Mouse (Mus musculus): ENCODE data around the gene Gstt1. TPM values are rescaled to one million over a fixed set of nuclear protein-coding genes. Genes with fewer than 3 reads are reported as not detected.
A peak's percentile ranks its signal among the peaks of the same experiment; 100 is the strongest.

Gene Gstt1
- polyA plus RNA-seq, 1 experiment from 2014 or later, result 217 TPM

GRCm38 (mm10) chr10:75834721-75835120 lies 36.3 kb upstream of the Gstt1 start:
- H3K36me3 ChIP-seq (ENCODE audit: control insufficient read depth, insufficient read depth), result no peaks in the 10 kb centered on the region
- peaks cover 47% of the 10 kb centered on the region for H3K4me1 ChIP-seq (ENCODE audit: control insufficient read depth, low read depth, low read length)
- peak overlapping the region; percentile 93 for H3K4me2 ChIP-seq (ENCODE audit: low read depth, low read length)
- ATAC-seq (ENCODE audit: low read depth), result no peak
- 5% methylated on average over 9 of the region's 9 CpGs for WGBS (ENCODE audit: insufficient replicate concordance)
- peak overlapping the region; percentile 64 for H3K9ac ChIP-seq (ENCODE audit: low read depth, low read length)
- peak overlapping the region; percentile 63 for H3K4me3 ChIP-seq (ENCODE audit: low read depth, low read length)
- H3K9me3 ChIP-seq (replicated peaks; ENCODE audit: control insufficient read depth, low read length), result no peaks in the 10 kb centered on the region
- peaks cover 14% of the 10 kb centered on the region for H3K27me3 ChIP-seq (ENCODE audit: control insufficient read depth, insufficient read depth, low read depth, low read length)
- H3K27ac ChIP-seq (ENCODE audit: low read length), result peak overlapping the region; percentile 84

GRCm38 (mm10) chr10:75834250-75834649 lies 35.9 kb upstream of the Gstt1 start:
- Histone ChIP-seq H3K36me3 (ENCODE audit: control insufficient read depth, insufficient read depth) (no peaks in the 10 kb centered on the region), H3K4me1 (ENCODE audit: control insufficient read depth, low read depth, low read length) (peaks cover 47% of the 10 kb centered on the region), H3K9ac (ENCODE audit: low read depth, low read length) (peak overlapping the region; percentile 64), H3K9me3 (replicated peaks; ENCODE audit: control insufficient read depth, low read length) (no peaks in the 10 kb centered on the region), H3K27ac (ENCODE audit: low read length) (peak overlapping the region; percentile 75), H3K27me3 (ENCODE audit: control insufficient read depth, insufficient read depth, low read depth, low read length) (peaks cover 14% of the 10 kb centered on the region), H3K4me2 (ENCODE audit: low read depth, low read length) (peak overlapping the region; percentile 93), H3K4me3 (ENCODE audit: low read depth, low read length) (peak overlapping the region; percentile 63)
- no peak for ATAC-seq (ENCODE audit: low read depth)
- WGBS (ENCODE audit: insufficient replicate concordance), result 2% methylated on average over 21 of the region's 21 CpGs

DNA sequence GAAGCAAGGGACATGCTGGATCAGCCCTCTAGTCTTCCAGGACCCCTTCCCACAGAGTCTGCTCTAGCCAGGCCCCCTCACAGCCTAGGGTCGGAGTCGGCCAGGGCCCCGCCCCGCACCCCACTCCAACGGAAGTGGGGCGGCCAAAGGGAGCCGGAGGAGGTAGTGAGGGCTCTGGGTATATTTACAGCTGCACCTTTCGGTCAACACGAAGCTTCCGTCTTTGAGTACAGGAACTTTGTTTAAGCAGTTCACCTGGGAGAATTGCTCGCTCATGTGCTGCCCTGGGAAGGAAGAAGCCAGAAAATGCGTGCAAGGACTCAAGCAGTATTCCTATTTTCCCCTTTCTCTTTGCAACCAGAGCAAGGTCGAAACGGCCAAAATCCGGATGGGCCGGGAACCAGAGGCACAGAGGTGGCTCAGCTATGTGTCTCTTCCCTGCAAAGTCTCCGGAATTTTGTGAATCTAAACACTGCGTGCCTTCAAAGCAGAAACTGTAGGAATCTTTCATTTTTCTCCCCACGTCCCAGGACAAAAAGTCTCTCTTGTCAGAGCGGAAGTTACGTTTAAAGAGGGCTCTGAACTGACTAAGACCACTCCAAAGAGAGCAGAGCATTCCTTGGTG lies 35.2 kb upstream of the Gstt1 start:
- WGBS (ENCODE audit: insufficient replicate concordance), result 6% methylated on average over 21 of the region's 21 CpGs
- Histone ChIP-seq H3K9ac (ENCODE audit: low read depth, low read length) (peak overlapping the region; percentile 64), H3K27ac (ENCODE audit: low read length) (peak overlapping the region; percentile 75), H3K9me3 (replicated peaks; ENCODE audit: control insufficient read depth, low read length) (no peaks in the 10 kb centered on the region), H3K4me1 (ENCODE audit: control insufficient read depth, low read depth, low read length) (peaks cover 47% of the 10 kb centered on the region), H3K36me3 (ENCODE audit: control insufficient read depth, insufficient read depth) (no peaks in the 10 kb centered on the region), H3K4me3 (ENCODE audit: low read depth, low read length) (peak overlapping the region; percentile 63), H3K27me3 (ENCODE audit: control insufficient read depth, insufficient read depth, low read depth, low read length) (peaks cover 14% of the 10 kb centered on the region), H3K4me2 (ENCODE audit: low read depth, low read length) (peak overlapping the region; percentile 93)
- no peak for ATAC-seq (ENCODE audit: low read depth)

GRCm38 (mm10) chr10:75832272-75832895 lies 34.0 kb upstream of the Gstt1 start:
- no peak overlapping the region for H3K27ac ChIP-seq (ENCODE audit: low read length)
- H3K36me3 ChIP-seq (ENCODE audit: control insufficient read depth, insufficient read depth), result no peaks in the 10 kb centered on the region
- H3K4me2 ChIP-seq (ENCODE audit: low read depth, low read length), result peak overlapping the region; percentile 93; the same call in 1 of the 2 replicates
- H3K4me1 ChIP-seq (ENCODE audit: control insufficient read depth, low read depth, low read length), result peaks cover 37% of the 10 kb centered on the region
- no peak overlapping the region for H3K4me3 ChIP-seq (ENCODE audit: low read depth, low read length)
- no peaks in the 10 kb centered on the region for H3K9me3 ChIP-seq (replicated peaks; ENCODE audit: control insufficient read depth, low read length)
- H3K27me3 ChIP-seq (ENCODE audit: control insufficient read depth, insufficient read depth, low read depth, low read length), result peaks cover 14% of the 10 kb centered on the region
- H3K9ac ChIP-seq (ENCODE audit: low read depth, low read length), result no peak overlapping the region
- 48% methylated on average over 13 of the region's 13 CpGs for WGBS (ENCODE audit: insufficient replicate concordance)
- ATAC-seq (ENCODE audit: low read depth), result no peak

DNA sequence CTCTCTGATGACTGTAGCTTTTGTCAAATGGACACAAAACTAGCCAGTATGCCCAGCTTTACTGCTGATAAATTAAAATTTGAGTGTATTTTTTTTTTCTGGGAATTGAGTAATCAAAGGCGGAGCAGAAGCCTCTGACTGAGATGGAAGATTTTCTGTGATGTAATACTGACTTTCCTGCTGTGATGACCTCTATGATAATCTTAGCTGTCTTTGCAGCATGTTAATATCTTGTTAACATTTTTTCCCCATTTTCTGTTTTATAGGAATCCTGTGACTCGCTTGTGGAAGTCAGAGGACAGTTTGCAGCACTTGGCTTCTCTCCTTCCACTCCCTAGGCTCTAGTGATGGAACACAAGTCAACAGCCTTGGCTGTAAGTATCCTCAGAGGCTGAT lies 31.9 kb upstream of the Gstt1 start:
- no peak overlapping the region for H3K9ac ChIP-seq (ENCODE audit: low read depth, low read length)
- no peak overlapping the region for H3K27ac ChIP-seq (ENCODE audit: low read length)
- no peaks in the 10 kb centered on the region for H3K36me3 ChIP-seq (ENCODE audit: control insufficient read depth, insufficient read depth)
- peaks cover 20% of the 10 kb centered on the region for H3K4me1 ChIP-seq (ENCODE audit: control insufficient read depth, low read depth, low read length)
- no peak overlapping the region for H3K4me2 ChIP-seq (ENCODE audit: low read depth, low read length)
- no peaks in the 10 kb centered on the region for H3K9me3 ChIP-seq (replicated peaks; ENCODE audit: control insufficient read depth, low read length)
- H3K4me3 ChIP-seq (ENCODE audit: low read depth, low read length), result no peak overlapping the region
- WGBS (ENCODE audit: insufficient replicate concordance), result 62% methylated on average over 2 of the region's 2 CpGs
- peaks cover 14% of the 10 kb centered on the region for H3K27me3 ChIP-seq (ENCODE audit: control insufficient read depth, insufficient read depth, low read depth, low read length)
- ATAC-seq (ENCODE audit: low read depth), result no peak

- Histone ChIP-seq H3K9ac (ENCODE audit: low read depth, low read length) (no peak overlapping the region), H3K4me3 (ENCODE audit: low read depth, low read length) (no peak overlapping the region), H3K36me3 (ENCODE audit: control insufficient read depth, insufficient read depth) (no peaks in the 10 kb centered on the region), H3K4me2 (ENCODE audit: low read depth, low read length) (no peak overlapping the region), H3K27ac (ENCODE audit: low read length) (no peak overlapping the region), H3K27me3 (ENCODE audit: control insufficient read depth, insufficient read depth, low read depth, low read length) (peaks cover 14% of the 10 kb centered on the region), H3K9me3 (replicated peaks; ENCODE audit: control insufficient read depth, low read length) (no peaks in the 10 kb centered on the region), H3K4me1 (ENCODE audit: control insufficient read depth, low read depth, low read length) (peaks cover 14% of the 10 kb centered on the region)
- WGBS (ENCODE audit: insufficient replicate concordance), result 57% methylated on average over 2 of the region's 2 CpGs
- ATAC-seq (ENCODE audit: low read depth), result no peak
Measured at GRCm38 (mm10) chr10:75829529-75830274, 31.3 kb upstream of the Gstt1 start.

GRCm38 (mm10) chr10:75828500-75828931 lies 30.1 kb upstream of the Gstt1 start:
- no peak overlapping the region for H3K27ac ChIP-seq (ENCODE audit: low read length)
- no peak overlapping the region for H3K4me2 ChIP-seq (ENCODE audit: low read depth, low read length)
- H3K27me3 ChIP-seq (ENCODE audit: control insufficient read depth, insufficient read depth, low read depth, low read length), result peaks cover 3% of the 10 kb centered on the region
- no peak overlapping the region for H3K4me3 ChIP-seq (ENCODE audit: low read depth, low read length)
- peak; percentile 37; the same call in 1 of the 2 replicates for ATAC-seq (ENCODE audit: low read depth)
- peaks cover 2% of the 10 kb centered on the region for H3K4me1 ChIP-seq (ENCODE audit: control insufficient read depth, low read depth, low read length)
- H3K9me3 ChIP-seq (replicated peaks; ENCODE audit: control insufficient read depth, low read length), result no peaks in the 10 kb centered on the region
- no peak overlapping the region for H3K9ac ChIP-seq (ENCODE audit: low read depth, low read length)
- no peaks in the 10 kb centered on the region for H3K36me3 ChIP-seq (ENCODE audit: control insufficient read depth, insufficient read depth)

DNA sequence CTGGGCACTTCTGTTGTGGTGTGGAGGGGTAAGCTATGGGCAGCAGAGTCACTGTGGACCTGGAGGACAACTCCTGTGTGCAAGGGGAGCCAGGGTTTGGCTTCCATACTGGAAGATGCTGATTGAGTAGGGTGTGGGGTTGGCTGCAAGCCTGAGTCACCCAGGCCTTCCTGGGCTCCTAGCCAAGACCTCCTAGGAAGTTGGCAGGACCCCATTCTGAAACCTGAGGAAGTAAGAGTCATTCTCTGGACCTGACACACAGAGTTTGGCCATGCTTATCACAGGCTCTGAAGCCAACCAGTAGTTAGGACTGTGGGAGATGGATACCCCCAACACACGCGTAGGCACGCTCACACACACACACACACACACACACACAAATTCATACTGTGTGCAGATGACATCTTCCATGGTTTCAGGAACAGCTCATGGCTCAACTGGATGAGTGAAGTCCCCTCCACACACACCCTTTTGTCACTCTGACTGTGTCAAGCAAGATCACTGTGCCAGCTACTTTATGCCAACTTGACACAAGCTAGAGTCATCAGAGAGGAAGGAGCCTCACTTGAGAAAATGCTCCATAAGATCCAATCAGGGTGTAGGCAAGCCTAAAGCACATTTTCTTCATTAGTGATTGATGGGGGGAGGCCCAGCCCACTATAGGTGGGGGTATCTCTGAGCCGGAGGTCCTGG lies 29.4 kb upstream of the Gstt1 start:
- no peak overlapping the region for H3K9ac ChIP-seq (ENCODE audit: low read depth, low read length)
- no peak for ATAC-seq (ENCODE audit: low read depth)
- no peaks in the 10 kb centered on the region for H3K36me3 ChIP-seq (ENCODE audit: control insufficient read depth, insufficient read depth)
- no peaks in the 10 kb centered on the region for H3K27me3 ChIP-seq (ENCODE audit: control insufficient read depth, insufficient read depth, low read depth, low read length)
- WGBS (ENCODE audit: insufficient replicate concordance), result 84% methylated on average over 4 of the region's 4 CpGs
- H3K9me3 ChIP-seq (replicated peaks; ENCODE audit: control insufficient read depth, low read length), result no peaks in the 10 kb centered on the region
- no peak overlapping the region for H3K4me2 ChIP-seq (ENCODE audit: low read depth, low read length)
- H3K27ac ChIP-seq (ENCODE audit: low read length), result no peak overlapping the region
- no peaks in the 10 kb centered on the region for H3K4me1 ChIP-seq (ENCODE audit: control insufficient read depth, low read depth, low read length)
- no peak overlapping the region for H3K4me3 ChIP-seq (ENCODE audit: low read depth, low read length)
